Mouse (Mus musculus) ES-E14 (cell line): ENCODE results near the gene Tmem273.

Experiments used
- CHD2 ChIP-seq: IDR thresholded peaks from 2 replicates; pipeline ENCODE4 v1.6.1; 2014; ENCODE audit warnings: mild to moderate bottlenecking, low read depth, low read length, inconsistent platforms
- MAFK ChIP-seq: IDR thresholded peaks from 2 replicates; pipeline ENCODE4 v1.6.1; 2014; ENCODE audit warnings: mild to moderate bottlenecking, low read depth, low read length, inconsistent platforms; ENCODE audit not compliant: insufficient read depth
- ZNF384 ChIP-seq: IDR thresholded peaks from 2 replicates; pipeline ENCODE4 v1.6.1; 2012; ENCODE audit warnings: low read depth, low read length, inconsistent platforms

DNA sequence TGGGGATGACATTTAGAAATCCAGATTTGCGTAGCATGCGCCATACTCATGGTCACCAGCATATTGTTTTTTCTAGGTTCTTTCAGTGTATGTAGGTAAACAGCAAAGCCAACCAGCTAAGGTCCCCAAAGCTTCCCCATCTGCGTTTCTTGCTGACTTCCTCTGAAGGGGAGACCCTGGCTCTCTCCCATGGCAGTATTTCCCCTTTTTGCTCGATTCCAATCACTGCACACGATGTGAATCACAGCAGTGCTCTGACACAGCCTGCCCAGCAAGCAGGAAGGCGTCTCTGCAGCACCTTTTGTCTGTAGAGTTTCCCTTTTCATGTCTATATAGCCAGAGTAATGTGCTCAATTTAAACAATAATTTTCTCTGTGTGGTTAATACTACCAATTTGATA, 26.7 kb downstream of the Tmem273 start:
- TF ChIP-seq ZNF384 = no peak
- no peak for TF ChIP-seq MAFK
- TF ChIP-seq CHD2 = no peak
